Mouse (Mus musculus) left cerebral cortex, postnatal 36 days (tissue): Measurements from ENCODE around the gene Dguok. TPM values are rescaled to one million over a fixed set of nuclear protein-coding genes. Genes with fewer than 3 reads are reported as not detected.

Source experiments
- DNase-seq, 2 experiments: peaks; one replicate each; pipeline ENCODE4 v3.0.0; 2021 to 2022; ENCODE audit warnings: low spot score in 2 of 2, mixed read lengths in 1 of 2
- intact Hi-C: fragments of 180-260 bp; cut with DNase I; formaldehyde crosslinking; loops from one replicate; pipeline ENCODE4 v1.15.1; 2025
- total RNA-seq, 2 experiments: library from RNA; stranded (reverse); gene quantifications; 2 replicates each; pipeline ENCODE4 v1.2.3; 2021

Gene Dguok
- total RNA-seq, 2 experiments from 2014 or later = 19.8 to 29.9 TPM

DNA sequence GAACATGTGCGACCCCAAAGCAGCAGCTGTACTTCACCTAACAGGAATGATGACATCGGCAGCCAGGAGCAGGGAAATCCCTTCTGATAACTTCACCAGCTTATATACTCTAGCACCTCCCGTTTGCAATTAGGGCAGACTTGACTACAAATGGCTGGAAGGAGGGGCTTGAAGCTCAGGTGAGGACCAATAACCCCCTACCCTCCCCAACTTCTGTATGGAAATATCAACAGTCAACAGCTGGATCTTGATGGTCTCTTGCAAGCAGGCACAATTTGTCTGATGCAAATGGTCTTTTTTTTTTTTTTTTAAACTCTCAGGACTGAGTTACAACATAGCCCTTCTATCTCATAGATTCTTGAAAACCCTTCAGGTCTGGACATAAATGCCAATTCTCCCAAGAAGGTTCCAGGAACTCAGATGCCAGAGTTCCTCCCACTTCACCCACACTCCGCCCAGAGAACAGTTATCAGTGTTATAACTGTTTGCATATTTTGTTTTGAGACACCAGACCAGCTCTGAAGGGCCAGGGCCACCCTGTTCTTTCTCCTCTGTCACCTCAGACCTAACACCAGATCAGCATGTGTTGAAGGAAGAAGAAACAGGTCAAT is 47.6 kb downstream of the Dguok start, which contains the start of gene Tet3:
TSS of gene Tet3 (minus strand) at position 51 of the 611 bp plus-strand sequence.
- DNase-seq = no peak
- intact Hi-C loops = loop anchor here (5.0 kb wide), 1 partner anchor 48 kb away; the partner anchor contains the start of gene Dguok

DNA sequence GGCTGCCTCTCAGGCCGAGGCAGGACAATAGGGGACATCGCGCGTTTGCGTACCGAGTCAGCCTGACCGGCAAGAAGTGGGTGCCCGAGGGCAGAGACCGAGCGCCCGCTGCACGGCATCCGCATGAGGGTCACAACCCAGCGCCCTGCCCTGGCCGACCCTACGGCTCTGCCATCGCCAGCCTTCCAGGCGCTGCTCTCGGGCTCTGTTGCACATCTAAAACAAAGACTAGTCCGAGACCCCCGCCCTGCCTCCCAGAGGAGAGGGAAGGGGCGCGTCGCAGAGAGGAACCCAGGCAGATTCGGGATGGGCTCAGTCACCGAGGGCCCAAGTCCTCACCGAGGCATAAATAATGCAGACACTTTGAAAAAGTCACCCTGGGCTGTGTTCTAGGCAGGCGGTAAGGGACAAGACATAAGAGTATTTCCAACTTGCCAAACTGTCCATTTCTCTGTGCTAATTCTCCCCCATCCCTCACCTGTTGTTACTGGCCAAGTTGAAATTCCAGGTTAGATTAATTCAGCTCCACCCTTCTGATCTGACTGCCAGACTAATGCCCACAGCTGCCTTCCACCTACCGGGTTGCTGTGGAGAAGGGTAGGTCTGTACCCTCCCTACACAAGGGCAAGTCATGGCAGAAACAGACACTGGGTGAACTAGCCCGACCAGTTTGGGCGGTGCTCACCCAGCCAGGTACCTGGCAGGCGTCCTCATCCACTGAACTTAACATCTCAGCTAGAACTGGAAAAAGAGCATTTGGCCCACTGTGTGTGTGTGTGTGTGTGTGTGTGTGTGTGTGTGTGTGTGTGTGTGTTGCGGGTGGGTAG is 49.6 kb downstream of the Dguok start:
- intact Hi-C loops = loop anchor here (2.0 to 5.0 kb wide), 2 partner anchors 16 to 50 kb away; partner anchors contain the start of gene Dguok
- DNase-seq = no peak

DNA sequence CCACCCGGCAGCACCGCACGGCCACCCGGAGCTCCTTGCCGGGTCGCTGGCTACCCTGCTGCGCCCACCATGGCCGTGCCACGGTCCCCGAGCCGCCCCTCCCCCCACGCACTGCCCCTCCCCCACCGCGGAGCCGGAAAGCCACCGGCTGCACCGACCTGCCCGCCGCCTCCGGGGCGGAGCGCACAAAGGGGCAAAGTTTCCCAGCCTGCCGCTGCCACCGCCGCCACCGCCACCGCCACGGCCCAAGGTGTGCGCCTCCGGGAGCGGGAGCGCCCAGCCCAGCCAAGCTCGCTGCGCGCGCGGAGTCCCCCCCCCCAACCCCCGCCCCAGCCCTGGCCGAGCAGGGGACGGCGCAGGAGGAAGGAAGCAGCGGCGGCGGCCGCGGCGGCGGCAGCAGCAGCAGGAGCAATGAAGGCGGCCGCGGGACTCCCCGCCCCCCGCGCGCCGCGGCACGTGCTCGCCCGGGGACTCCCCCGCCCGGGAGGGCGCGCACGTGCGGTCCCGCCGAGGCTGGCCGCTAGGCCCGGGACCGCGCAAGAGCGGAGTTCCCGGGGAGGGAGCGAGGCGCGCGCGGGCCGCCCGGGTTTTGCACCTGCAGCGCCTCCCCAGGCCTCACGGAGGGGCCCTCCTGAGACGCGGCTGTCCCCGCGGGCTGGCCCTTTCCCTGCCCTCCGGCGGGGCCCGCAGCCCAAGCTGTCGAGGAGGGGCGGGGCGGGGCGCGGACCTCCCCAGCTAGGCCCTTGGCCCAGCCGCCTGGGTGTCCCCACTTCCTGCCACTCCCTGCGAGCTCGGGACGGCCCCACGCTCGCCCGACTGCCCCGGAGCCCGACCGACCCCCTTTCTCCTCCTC is 50.4 kb downstream of the Dguok start:
- intact Hi-C loops = loop anchor here (2.0 to 5.0 kb wide), 2 partner anchors 16 to 51 kb away; partner anchors contain the start of gene Dguok
- DNase-seq = peak; percentile 56 to 75

DNA sequence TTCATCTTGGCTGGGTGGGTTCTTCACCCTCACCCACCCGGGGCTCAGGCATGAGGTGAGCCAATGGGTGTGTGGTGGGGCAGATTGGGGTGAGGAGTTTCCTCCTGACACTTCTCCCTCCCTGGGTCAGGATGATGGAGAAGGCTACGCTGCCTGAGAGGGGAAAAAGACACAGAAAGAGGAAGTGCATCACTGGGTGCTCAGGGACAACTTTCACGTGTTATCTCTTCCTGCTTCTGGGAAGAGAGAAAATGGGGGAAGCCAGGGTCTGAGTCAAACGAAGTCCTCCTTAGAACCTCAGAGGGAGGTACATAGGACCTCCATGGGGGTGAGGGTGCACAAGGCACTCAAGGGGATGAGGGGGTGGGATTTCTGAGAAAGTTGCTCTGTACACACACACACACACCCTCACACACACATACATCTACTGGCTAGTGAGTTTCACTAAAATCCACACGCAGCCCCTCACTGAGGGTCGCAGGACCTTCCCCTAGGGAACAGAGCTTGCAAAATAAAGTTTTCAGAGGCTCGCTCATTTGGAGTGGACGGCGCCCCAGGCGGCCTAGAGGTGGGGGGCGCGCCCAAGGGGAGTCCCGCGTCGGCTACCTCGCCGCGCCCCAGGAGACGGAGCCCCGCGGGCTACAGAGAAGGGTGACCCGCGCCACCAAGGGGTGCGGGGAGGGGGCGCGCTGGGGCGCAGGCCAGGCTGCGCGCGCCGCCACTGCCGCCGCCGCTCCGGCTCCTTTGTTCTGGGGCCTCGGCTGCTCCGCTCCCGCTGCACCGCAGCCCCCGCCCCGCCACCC is 51.2 kb downstream of the Dguok start:
- intact Hi-C loops = loop anchor here (2.0 to 5.0 kb wide), 2 partner anchors 15 to 52 kb away; partner anchors contain the start of gene Dguok
- no peak for DNase-seq

DNA sequence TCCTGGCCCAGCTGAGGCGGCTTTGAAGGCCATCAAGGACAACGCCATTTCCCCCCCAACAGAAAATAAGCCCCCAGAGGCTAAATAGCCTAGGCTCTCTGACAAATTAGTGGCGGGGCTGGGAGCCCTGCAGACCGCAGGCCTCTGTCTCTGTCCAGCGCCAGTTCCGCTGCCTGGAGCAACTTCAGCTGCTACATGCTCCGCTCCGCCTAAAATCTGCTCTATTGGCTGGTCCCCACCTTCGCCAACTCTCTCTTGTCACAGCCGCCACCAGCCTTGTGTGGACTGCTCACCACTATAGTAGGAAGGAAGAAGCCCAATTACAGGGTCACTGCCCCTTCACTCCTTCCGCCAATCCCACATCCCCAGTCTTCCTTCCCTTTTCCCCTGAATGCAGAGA is 53.1 kb downstream of the Dguok start:
- no peak for DNase-seq
- intact Hi-C loops = no loop called here

DNA sequence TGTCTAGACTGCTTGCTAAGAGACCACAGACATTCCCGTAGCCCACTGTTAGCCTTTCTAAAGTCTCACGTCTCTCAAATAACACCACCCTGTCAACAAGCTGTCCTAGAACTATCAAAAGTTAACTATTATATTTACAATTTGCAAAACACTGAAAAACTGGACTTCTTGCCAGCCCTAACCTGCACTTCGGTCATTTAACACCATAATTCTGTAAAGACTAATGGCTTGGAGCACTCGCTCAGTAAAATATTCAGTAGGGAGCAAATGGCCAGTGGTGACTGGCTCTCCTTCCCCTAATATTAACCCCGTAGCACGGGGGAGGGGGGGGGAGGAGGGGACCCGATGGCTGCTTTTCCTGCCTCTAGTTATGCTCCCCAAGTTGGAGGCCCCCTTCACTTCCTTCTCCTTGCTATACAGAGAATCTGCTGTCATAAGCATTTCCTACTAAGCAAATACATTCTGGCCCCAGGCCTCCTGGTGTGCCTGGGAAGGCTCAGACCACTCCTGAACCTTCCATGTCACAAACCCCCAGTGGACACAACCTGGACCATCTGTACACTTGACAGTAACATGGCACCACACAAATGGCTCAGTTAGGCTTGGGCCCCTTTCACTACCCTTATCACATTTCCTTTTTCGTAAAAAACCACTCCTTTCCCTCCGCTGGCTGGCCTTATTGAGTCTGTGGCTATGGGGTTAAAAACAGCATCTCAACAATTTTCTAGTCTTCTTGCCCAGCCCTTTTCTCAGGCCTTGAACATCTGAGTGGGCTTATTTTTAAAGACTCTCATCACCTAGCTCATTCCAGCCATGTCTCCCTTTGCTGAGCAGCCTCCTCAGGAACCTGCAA is 56.1 kb downstream of the Dguok start:
- no peak for DNase-seq
- intact Hi-C loops = no loop called here

DNA sequence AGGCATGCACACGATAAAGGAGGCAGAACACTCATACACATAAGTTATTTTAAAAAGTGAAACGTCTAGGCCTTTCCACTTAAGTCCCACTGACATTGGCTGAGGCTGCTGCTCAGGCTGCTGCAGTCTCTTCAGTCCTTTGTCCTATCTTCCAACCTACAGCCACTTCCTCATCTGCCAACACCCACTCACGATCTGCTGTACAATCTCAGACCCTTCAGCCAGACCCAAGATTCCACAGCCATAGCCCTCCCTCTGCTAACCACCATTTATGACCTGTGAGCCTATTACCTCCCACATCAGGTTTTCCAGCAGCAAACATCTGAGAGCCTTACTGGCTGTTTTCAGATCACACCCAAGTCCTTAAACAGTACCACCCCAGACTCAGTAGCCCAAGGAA is 57.3 kb downstream of the Dguok start:
- intact Hi-C loops = no loop called here
- no peak for DNase-seq

DNA sequence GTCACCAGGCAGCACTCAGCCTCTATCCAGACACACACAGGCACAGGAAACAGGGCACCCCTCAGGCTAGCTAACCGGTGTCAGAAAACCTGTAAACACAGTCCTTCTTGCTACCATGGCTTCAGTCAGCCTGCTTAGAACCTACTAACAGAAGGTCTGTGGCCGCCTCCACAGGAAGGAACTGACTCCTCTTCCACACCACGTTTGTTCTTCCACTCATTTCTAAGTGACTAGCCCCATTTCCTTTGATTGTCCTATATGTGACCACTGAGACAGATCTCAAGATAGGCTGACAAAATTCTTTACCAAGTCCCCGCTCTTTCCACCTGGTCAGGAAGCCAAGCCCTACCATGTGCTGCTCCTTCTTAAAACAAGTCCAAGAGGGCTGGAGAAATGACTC is 57.9 kb downstream of the Dguok start:
- intact Hi-C loops = no loop called here
- no peak for DNase-seq

DNA sequence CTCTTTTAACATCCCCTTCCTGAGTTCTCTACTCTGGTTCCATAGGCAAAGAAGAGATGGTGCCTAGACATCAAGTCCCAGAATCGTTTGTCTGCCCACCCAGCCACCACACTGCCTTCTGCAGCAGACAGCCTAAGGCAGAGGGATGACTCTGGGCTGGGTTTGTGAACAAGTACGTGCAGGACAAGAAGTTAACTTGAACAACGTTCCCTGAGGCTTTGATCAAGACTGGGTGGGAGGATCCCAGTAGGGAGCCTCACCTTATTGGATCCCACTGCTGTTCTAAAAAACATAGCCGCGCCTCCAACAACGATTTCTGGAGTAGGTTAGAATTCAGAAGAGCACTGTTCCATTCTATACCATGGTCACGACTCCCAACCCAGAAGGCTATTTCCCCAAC is 59.7 kb downstream of the Dguok start:
- intact Hi-C loops = no loop called here
- no peak for DNase-seq

DNA sequence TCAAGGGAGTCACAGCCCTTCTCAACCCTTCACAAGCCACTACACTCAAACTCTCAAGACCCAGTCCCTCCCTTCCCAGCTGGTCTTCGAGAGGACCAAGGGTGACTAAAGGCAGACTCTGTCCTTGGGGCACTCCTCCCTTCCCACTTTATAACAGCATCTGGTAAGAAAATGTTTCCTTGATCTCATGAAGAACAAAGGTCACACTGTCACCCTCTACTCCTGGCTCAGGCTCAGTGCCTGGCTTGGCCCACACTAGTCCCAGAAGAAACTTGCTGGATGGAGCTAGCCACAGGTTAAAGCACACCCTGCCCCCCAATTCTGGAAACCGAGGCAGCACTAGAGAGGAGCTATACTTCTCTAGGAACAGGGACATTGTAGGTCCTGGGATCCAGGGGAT is 61.0 kb downstream of the Dguok start:
- no peak for DNase-seq
- intact Hi-C loops = no loop called here

DNA sequence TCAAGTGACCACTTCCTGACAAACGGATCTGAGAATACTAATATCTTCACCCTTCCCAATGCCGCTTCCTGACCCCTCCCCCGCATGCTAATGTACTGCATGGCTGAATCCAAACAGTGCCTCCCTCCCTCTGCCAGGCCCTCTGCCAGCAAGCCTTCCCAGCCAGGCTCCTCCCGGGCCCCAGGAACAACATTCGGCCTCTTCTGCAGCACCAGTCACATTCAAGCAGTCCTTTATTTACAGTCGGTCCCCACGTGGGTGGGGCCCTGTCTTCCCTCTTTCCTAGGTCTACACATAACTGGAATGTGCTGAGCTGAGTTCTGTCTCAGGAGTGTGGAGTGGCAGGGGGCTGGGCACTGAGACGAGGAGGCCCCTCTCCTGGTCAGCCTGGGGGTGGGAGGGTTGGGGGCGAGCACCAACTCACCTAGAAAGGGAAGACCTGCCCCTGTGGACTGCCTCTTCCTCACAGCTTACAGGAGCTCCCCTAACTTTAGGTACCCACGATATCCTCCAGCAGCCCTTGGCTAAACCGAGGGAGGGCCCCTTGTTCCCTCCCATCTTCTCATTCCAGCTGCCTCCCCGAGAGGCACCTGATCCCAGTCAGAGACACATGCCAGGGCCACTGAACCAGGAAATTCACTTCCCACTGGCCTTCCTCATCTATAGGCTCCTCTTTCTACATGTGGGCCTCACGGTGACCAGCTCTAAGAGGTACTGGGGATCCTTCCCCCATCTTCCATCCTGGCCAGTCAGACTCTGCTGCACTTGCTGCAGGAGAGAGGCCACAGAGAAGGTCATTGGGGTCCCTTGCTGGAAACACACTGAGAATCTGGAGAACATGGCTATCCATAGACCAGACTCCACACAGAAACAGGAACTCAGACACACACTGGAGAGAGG is 63.1 kb downstream of the Dguok start:
- peak; percentile 43 to 50 for DNase-seq
- intact Hi-C loops = loop anchor here (2.0 to 5.0 kb wide), 2 partner anchors 59 to 71 kb away; no protein-coding TSS in a partner anchor

DNA sequence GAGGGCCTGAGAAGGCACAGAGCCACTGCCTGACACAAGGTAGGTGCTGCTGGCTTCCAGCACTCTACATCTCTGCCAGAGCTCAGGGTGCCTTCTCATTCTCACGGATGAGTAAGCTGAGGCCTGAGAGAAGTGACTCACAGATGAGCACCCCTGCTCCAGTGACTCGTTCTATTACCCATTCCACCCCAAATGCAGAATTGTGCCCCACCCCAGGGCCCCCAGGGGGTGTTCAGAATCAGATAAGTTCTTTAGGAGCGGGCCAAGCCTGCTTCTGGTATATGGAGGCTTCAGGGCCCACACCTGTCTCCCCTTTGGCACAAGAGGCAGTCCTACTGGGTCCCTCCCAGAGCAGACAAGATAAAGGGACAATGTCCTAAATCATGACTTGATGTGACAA is 64.1 kb downstream of the Dguok start:
- intact Hi-C loops = loop anchor here (2.0 to 5.0 kb wide), 2 partner anchors 58 to 70 kb away; no protein-coding TSS in a partner anchor
- peak; percentile 34 to 39 for DNase-seq

DNA sequence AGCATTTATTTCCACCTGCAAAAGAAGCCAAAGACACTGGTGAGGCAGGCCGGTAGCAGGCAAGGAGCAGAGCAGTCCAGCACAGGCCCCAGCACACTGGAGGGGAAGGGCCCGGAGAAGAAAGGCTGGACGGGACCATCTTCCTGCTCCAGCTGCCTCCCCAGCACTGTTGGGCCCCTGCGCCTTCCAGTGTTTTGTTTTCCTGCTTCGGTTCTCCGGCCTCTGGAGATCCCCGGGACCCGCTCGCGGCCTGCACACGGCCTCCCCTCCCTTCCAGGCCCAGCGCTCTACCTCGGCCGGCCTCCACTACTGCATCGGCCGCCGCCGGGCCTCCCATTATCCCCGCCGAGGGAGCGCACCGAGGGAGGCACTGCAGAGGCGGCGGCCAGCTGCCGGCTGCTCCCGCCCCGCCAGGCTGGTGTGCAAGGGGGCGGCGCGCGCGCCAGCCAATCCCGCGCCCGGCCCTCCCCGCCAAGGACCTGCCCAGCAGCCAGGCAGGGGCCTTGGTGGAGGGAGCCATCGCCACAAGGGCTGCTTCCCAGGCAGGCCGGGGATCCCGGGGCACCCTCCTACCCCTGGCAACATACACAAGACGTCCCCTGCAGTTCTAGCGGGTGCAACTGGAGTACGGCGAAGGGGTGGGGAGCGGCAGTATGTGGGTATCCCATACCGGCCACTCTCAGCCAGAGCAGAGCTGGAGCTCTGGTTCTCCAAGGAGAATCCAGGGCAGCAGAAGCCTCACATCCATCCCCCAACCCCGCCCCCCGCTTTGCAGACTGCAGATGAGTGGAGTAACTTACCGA is 65.3 kb downstream of the Dguok start:
- intact Hi-C loops = loop anchor here (2.0 to 5.0 kb wide), 3 partner anchors 15 to 69 kb away; no protein-coding TSS in a partner anchor
- peak; percentile 87 to 94 for DNase-seq

DNA sequence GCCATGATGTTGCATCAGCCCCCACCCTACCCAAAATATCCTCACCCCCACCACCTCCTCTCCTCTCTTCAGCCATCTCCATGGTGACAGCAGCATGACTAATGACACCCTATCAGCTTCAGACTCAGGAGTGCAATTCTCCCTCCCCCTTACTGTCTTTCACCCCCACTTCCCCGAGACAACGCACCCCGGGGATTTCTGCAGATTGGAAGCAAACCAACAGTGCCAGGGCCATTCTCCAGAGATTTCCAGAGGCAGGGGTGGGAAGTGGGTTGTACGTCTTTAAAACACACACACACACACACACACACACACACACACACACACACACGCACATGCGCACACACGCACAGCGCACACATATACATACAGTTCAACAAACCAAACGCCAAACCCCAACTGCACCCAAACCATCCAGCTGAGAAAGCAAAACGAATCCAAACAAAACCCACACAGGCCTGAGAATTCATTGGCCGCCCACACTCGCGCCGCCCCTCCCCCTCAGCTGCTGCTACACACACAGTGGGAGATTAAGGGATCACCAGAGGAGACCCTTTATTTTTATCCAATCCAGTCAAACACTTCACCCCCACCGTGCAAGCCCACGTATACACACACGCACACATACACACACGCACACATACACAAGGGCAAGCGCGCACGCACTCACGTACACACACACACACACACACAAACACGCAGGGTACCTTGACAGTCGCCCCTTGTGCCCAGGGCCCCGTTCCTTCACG is 66.1 kb downstream of the Dguok start:
- intact Hi-C loops = loop anchor here (1.0 to 5.0 kb wide), 4 partner anchors 16 to 101 kb away; partner anchors contain the start of gene Dguok
- DNase-seq = peak; percentile 80 to 82

DNA sequence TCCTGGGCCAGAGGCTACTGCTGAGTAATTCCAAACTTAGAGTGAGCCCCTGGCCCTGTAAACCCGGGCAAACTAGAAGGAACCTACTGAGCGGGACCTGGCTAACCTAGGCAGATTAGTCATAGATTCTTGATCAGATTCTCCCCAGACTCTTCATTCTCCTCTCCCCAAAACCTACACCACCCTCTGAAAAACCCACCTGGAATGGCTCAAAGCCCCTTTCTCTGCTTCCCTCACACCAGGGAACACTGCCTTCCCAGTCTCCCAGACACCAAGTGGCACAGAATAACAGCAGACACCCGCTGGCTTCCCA is 66.6 kb downstream of the Dguok start:
- intact Hi-C loops = loop anchor here (1.0 to 5.0 kb wide), 4 partner anchors 17 to 101 kb away; partner anchors contain the start of gene Dguok
- DNase-seq = no peak
